Mouse (Mus musculus) cortical plate, adult 2 months (tissue): ENCODE measurements around the gene Slco4a1.

ENCODE experiments used
- CTCF ChIP-seq: fragments of 200-500 bp; IDR thresholded peaks from 2 replicates; pipeline ENCODE4 v1.5.1; 2011; ENCODE audit warnings: mild to moderate bottlenecking, control low read depth, low read length; ENCODE audit not compliant: insufficient read depth; ENCODE audit errors: extremely low read depth
- POLR2A ChIP-seq: fragments of 200-500 bp; IDR thresholded peaks from 2 replicates; pipeline ENCODE4 v1.6.1; 2011; ENCODE audit warnings: mild to moderate bottlenecking, low read length, control low read depth; ENCODE audit not compliant: insufficient read depth; ENCODE audit errors: extremely low read depth

- no peak for TF ChIP-seq CTCF
- no peak for TF ChIP-seq POLR2A
Observed at GRCm38 (mm10) chr2:180474864-180475263, 18.8 kb downstream of the Slco4a1 start.
